Mouse (Mus musculus) spleen, adult 2 months (tissue): ENCODE measurements around the gene Cep68. TPM values are rescaled to one million over a fixed set of nuclear protein-coding genes. Genes with fewer than 3 reads are reported as not detected.

ENCODE experiments used
- DNase-seq, 2 experiments: peaks; one replicate each; pipeline versions ENCODE4 v3.0.0 to v3.0.0-alpha.2; 2012 to 2021; ENCODE audit warnings: low spot score in 2 of 2, low read depth in 1 of 2
- H3K27ac ChIP-seq: fragments of 200-500 bp; 2 replicates; pipeline ENCODE4 v1.5.1; 2012; ENCODE audit warnings: low read length, inconsistent platforms; ENCODE audit not compliant: insufficient read depth
- H3K27me3 ChIP-seq: fragments of 200-500 bp; 2 replicates; pipeline ENCODE4 v1.6.1; 2012; ENCODE audit warnings: mild to moderate bottlenecking, moderate library complexity, low read length, inconsistent platforms; ENCODE audit not compliant: control insufficient read depth, insufficient read depth
- H3K36me3 ChIP-seq: fragments of 200-500 bp; 2 replicates; pipeline ENCODE4 v1.6.1; 2012; ENCODE audit warnings: mild to moderate bottlenecking, low read length, inconsistent platforms; ENCODE audit not compliant: control insufficient read depth, insufficient read depth
- H3K4me1 ChIP-seq: fragments of 200-500 bp; 2 replicates; pipeline ENCODE4 v1.6.1; 2011; ENCODE audit warnings: inconsistent platforms; ENCODE audit not compliant: control insufficient read depth, insufficient read depth, insufficient read length
- H3K4me3 ChIP-seq: fragments of 200-500 bp; 2 replicates; pipeline ENCODE4 v1.5.1; 2011; ENCODE audit warnings: mild to moderate bottlenecking, inconsistent platforms; ENCODE audit not compliant: insufficient read depth, insufficient read length; ENCODE audit errors: extremely low read depth
- CTCF ChIP-seq: fragments of 200-500 bp; IDR thresholded peaks from 2 replicates; pipeline ENCODE4 v1.5.1; 2011; ENCODE audit warnings: mild to moderate bottlenecking, inconsistent platforms; ENCODE audit not compliant: insufficient read depth, insufficient read length, insufficient replicate concordance; ENCODE audit errors: extremely low read depth
- POLR2A ChIP-seq: fragments of 200-500 bp; IDR thresholded peaks from 2 replicates; pipeline ENCODE4 v1.6.1; 2011; ENCODE audit warnings: low read depth, low read length, inconsistent platforms
- WGBS: fragments of 180-500 bp; shearing (Covaris S2); methylation state at CpG from one replicate; pipeline ENCODE4 v1.1.7; 2018; 5-methylcytosine and 5-hydroxymethylcytosine counted together
- polyA plus RNA-seq: library from polyadenylated mRNA; depleted of rRNA; stranded (reverse); fragments of >200 nt; gene quantifications from 2 replicates; pipeline ENCODE4 v1.2.3, GENCODE M21; 2012; rRNA removed

The Cep68 gene
- polyA plus RNA-seq, 1 experiment = 14.9 TPM

GRCm38 (mm10) chr11:20187271-20187670 lies 62.0 kb downstream of the Cep68 start:
- no peaks in the 10 kb centered on the region for H3K27me3 ChIP-seq
- DNase-seq = no peak
- H3K36me3 ChIP-seq = no peaks in the 10 kb centered on the region
- no peak overlapping the region for H3K4me3 ChIP-seq
- no peaks in the 10 kb centered on the region for H3K4me1 ChIP-seq
- WGBS = 77% methylated on average over 6 of the region's 6 CpGs
- no peak overlapping the region for H3K27ac ChIP-seq
- TF ChIP-seq POLR2A (no peak), CTCF (no peak)

Other genes starting within 250 kb of the Cep68 start
- gene Actr2, start 136.5 kb downstream of the Cep68 start, polyA plus RNA-seq = 24.4 and 24.5 TPM in 2 replicates
- gene Rab1a, start 48.0 kb downstream of the Cep68 start, polyA plus RNA-seq = 21.9 and 25.1 TPM in 2 replicates
- gene Slc1a4, start 83.3 kb upstream of the Cep68 start, polyA plus RNA-seq = 0.85 and 1.1 TPM in 2 replicates